Mouse (Mus musculus) kidney, adult 2 months (tissue): Measurements from ENCODE around the gene Ibsp. TPM values are rescaled to one million over a fixed set of nuclear protein-coding genes. Genes with fewer than 3 reads are reported as not detected.

ENCODE experiments used
- DNase-seq: peaks from one replicate; pipeline ENCODE4 v3.0.0; 2021
- H3K27ac ChIP-seq: fragments of 200-500 bp; 2 replicates; pipeline ENCODE4 v1.5.1; 2012; ENCODE audit warnings: low read depth, low read length, control low read depth, inconsistent platforms; ENCODE audit not compliant: insufficient read depth
- H3K27me3 ChIP-seq: fragments of 200-500 bp; replicated peaks from 2 replicates; pipeline ENCODE4 v1.6.1; 2012; ENCODE audit warnings: mild to moderate bottlenecking, moderate library complexity, low read length, inconsistent platforms; ENCODE audit not compliant: control insufficient read depth, insufficient read depth
- H3K36me3 ChIP-seq: fragments of 200-500 bp; 2 replicates; pipeline ENCODE4 v1.6.1; 2012; ENCODE audit warnings: mild to moderate bottlenecking, moderate library complexity, low read length, inconsistent platforms; ENCODE audit not compliant: control insufficient read depth, insufficient read depth
- H3K4me1 ChIP-seq: fragments of 200-500 bp; 2 replicates; pipeline ENCODE4 v1.6.1; 2011; ENCODE audit warnings: low read length; ENCODE audit not compliant: control insufficient read depth, insufficient read depth
- H3K4me3 ChIP-seq: fragments of 200-500 bp; 2 replicates; pipeline ENCODE4 v1.5.1; 2011; ENCODE audit warnings: mild to moderate bottlenecking, low read depth, low read length, control low read depth; ENCODE audit not compliant: insufficient read depth
- CTCF ChIP-seq: fragments of 200-500 bp; conservative IDR thresholded peaks from 2 replicates; pipeline ENCODE4 v1.5.1; 2011; ENCODE audit warnings: low read depth, mild to moderate bottlenecking, control low read depth, low read length, moderate library complexity, mixed read lengths; ENCODE audit not compliant: insufficient read depth, insufficient read length
- POLR2A ChIP-seq: fragments of 200-500 bp; IDR thresholded peaks from one replicate; pipeline ENCODE4 v1.6.1; 2011; ENCODE audit warnings: low read depth, low read length, control low read depth
- WGBS: fragments of 180-500 bp; shearing (Covaris S2); methylation state at CpG from one replicate; pipeline ENCODE4 v1.1.7; 2018; 5-methylcytosine and 5-hydroxymethylcytosine counted together
- polyA plus RNA-seq: library from polyadenylated mRNA; depleted of rRNA; stranded (reverse); fragments of >200 nt; gene quantifications from 2 replicates; pipeline ENCODE4 v1.2.3, GENCODE M21; 2012

Gene Ibsp
- polyA plus RNA-seq, 1 experiment: not detected

- Histone ChIP-seq H3K4me3 (no peak overlapping the region), H3K27ac (no peak overlapping the region), H3K36me3 (no peaks in the 10 kb centered on the region), H3K4me1 (no peaks in the 10 kb centered on the region; the same call in 1 of the 2 replicates), H3K27me3 (no peaks in the 10 kb centered on the region)
- no peak for TF ChIP-seq CTCF
- no peak for DNase-seq
- WGBS: 63% methylated on average over 3 of the region's 3 CpGs
These were observed 33.3 kb downstream of the Ibsp start for GRCm38 (mm10) chr5:104332296-104332695.

GRCm38 (mm10) chr5:104333231-104333640 is 34.3 kb downstream of the Ibsp start:
- no peak overlapping the region for H3K27ac ChIP-seq
- no peak overlapping the region for H3K4me3 ChIP-seq
- H3K27me3 ChIP-seq: no peaks in the 10 kb centered on the region
- no peaks in the 10 kb centered on the region for H3K36me3 ChIP-seq
- peak; percentile 75 for DNase-seq
- no peaks in the 10 kb centered on the region; the same call in 1 of the 2 replicates for H3K4me1 ChIP-seq
- WGBS: 9% methylated on average over 7 of the region's 7 CpGs
- TF ChIP-seq POLR2A: no peak
- peak; percentile 73 for TF ChIP-seq CTCF

- Histone ChIP-seq H3K4me3 (no peak overlapping the region), H3K27me3 (no peaks in the 10 kb centered on the region), H3K4me1 (no peaks in the 10 kb centered on the region; the same call in 1 of the 2 replicates), H3K36me3 (no peaks in the 10 kb centered on the region), H3K27ac (no peak overlapping the region)
- no peak for DNase-seq
- TF ChIP-seq CTCF (no peak), POLR2A (no peak)
- 79% methylated on average over 6 of the region's 6 CpGs for WGBS
These were observed 34.7 kb downstream of the Ibsp start for GRCm38 (mm10) chr5:104333643-104334042.

- 78% methylated on average over 14 of the region's 14 CpGs for whole genome bisulfite sequencing
- no peak for TF ChIP-seq POLR2A
- TF ChIP-seq CTCF: no peak
These were observed 35.5 kb downstream of the Ibsp start for GRCm38 (mm10) chr5:104334516-104334915.

GRCm38 (mm10) chr5:104335962-104336361 is 37.0 kb downstream of the Ibsp start:
- DNase-seq: no peak
- H3K4me1 ChIP-seq: no peaks in the 10 kb centered on the region; the same call in 1 of the 2 replicates
- H3K27ac ChIP-seq: no peak overlapping the region
- no peaks in the 10 kb centered on the region for H3K36me3 ChIP-seq
- 83% methylated on average over 5 of the region's 5 CpGs for WGBS
- H3K4me3 ChIP-seq: no peak overlapping the region
- H3K27me3 ChIP-seq: no peaks in the 10 kb centered on the region
- TF ChIP-seq CTCF (no peak), POLR2A (no peak)

More at GRCm38 (mm10) chr5:104334516-104334915, 35.5 kb downstream of the Ibsp start:
- H3K36me3 ChIP-seq: no peaks in the 10 kb centered on the region
- DNase-seq: no peak
- no peak overlapping the region for H3K27ac ChIP-seq
- no peaks in the 10 kb centered on the region for H3K27me3 ChIP-seq
- H3K4me3 ChIP-seq: no peak overlapping the region
- H3K4me1 ChIP-seq: no peaks in the 10 kb centered on the region; the same call in 1 of the 2 replicates

GRCm38 (mm10) chr5:104337491-104337890 is 38.5 kb downstream of the Ibsp start:
- H3K36me3 ChIP-seq: no peaks in the 10 kb centered on the region
- no peak overlapping the region for H3K4me3 ChIP-seq
- no peak overlapping the region for H3K27ac ChIP-seq
- no peak for DNase-seq
- WGBS: 79% methylated on average over 4 of the region's 4 CpGs
- no peak for TF ChIP-seq CTCF
- TF ChIP-seq POLR2A: no peak
- no peaks in the 10 kb centered on the region; the same call in 1 of the 2 replicates for H3K4me1 ChIP-seq
- no peaks in the 10 kb centered on the region for H3K27me3 ChIP-seq

- WGBS: 82% methylated on average over 5 of the region's 5 CpGs
- Histone ChIP-seq H3K4me1 (no peaks in the 10 kb centered on the region), H3K27ac (no peak overlapping the region), H3K36me3 (no peaks in the 10 kb centered on the region), H3K4me3 (no peak overlapping the region), H3K27me3 (no peaks in the 10 kb centered on the region)
- DNase-seq: no peak
- TF ChIP-seq CTCF: no peak
- no peak for TF ChIP-seq POLR2A
These were observed 40.0 kb downstream of the Ibsp start for GRCm38 (mm10) chr5:104339009-104339408.
